Mouse (Mus musculus): ENCODE measurements around the gene Sft2d2.

Sft2d2 gene

DNA sequence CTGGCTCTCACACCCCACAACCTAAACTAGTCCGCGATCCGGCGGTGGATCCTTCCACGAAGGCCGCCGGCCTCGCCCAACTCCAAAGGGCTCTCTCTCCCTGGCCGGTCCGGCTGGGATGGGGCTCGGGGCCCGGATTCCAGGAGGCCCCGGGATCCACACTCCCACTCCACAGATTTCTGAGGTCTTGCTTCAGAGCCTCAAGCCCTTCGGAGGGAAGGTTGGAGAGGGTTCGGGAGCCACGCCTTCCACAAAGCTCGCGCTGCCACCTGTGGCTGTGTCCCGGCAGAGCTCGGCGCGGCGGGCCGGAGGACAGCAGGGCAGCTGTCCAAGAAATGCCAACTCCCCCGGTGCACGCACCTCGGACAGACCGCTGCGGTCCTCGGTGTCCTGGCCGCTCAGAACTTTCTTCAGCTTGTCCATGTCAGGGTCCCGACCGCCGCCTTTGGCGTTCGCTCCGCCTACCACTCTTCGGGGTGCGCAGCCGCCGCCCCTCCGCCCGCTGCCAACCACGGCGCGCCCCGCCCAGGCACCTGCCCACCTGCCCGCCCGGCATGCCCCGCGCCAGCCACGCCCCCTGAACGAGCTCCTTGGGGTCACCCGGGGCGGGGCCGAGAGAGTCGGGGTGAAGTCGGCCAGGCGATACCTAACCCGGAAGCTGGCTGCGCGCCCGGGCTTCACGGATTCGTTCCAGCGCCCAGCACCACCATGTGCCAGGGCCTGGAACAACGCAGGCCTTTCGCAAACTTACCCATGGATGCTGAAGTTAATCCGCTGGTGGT lies at the start of gene Sft2d2:
Sft2d2 (minus strand) TSS at position 559 of the 782 bp plus-strand sequence.
- peak; percentile 94 to 95 for DNase-seq

- DNase-seq = peak; percentile 91 to 95
Observed at GRCm38 (mm10) chr1:165236321-165237298, 42.4 kb upstream of the Sft2d2 start, which contains the start of gene Tiprl. TSS of gene Tiprl (minus strand) at chr1:165236996.

DNA sequence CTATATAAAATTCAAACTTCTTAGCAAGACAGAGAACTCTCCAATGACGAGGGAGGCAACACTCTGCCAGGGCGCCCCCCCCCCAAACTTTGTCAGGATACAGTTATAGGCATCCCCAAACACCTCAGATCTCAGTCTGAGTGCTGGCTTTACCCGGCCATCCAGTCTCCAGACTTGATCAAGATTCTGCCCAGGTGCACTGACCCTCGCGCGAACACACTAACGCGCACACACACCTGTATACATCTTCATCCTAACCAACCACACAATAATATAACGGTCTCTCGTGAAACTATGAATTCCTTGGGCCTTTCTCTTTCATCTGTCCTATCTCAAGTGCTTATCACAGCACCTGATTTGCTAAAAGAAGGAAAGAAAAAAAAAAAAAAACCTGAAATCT lies 41.6 kb upstream of the Sft2d2 start:
- DNase-seq = no peak

GRCm38 (mm10) chr1:165233806-165234205 lies 39.6 kb upstream of the Sft2d2 start:
- DNase-seq = no peak

DNA sequence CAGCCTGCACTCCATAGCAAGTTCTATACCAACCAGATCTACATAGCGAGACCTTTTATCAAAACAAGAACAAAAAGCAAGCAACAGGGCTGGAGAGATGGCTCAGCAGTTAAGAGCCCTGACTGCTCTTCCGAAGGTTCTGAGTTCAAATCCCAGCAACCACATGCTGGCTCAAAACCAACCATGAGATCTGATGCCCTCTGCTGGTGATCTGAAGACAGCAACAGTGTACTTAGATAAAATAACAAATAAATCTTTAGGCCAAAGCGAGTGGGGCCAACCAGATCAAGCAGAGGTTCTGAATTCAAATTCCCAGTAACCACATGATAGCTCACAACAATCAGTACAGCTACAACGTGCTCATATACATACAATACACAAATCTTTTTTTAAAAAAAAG lies 36.5 kb upstream of the Sft2d2 start:
- no peak for DNase-seq

- no peak for DNase-seq
Observed at GRCm38 (mm10) chr1:165229577-165229976, 35.3 kb upstream of the Sft2d2 start.

DNA sequence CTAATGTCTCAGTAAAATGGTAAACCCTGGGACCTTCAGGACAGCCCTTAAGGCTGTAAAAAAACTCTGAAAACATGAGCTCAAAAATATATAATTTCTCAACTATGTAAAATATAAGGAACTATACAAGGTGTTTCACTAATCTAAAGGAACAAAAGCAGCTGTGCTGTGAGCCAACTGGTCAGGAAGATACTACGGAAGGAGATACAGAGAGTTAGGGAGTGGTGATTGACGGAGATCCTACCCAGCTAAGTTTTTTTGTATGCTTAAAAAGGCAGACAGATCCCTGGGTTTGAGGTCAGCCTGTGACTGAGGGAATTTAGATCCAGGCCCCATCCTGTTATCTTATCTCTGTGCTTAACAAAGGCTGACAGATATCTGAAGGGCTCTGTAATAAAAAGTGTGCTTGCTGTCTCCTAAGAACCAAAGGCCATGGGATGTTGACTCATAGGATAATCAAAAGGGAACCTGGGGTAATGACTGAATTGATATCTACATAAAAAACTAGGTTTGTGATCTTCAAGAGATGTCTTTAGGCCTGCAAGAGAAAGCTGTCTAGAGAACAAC lies 22.9 kb upstream of the Sft2d2 start:
- no peak for DNase-seq

DNA sequence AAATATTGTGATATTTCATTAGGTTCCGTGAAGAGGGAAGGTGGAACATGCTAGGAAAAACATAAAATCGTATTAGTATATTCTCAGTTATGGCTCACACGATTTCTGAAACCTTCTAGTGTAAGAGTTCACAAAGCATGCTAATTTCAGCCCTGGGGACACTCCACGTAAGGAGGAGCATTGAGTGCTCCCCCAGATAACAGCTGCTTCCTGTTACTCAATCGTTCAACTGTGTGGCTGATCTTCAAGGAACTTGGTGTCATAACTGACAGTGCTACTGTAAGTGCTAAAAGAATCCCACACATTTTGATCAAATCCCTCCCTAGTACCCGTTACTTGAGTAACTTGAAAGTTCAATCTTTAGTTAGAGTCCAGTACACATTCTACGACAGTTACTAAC lies 21.6 kb upstream of the Sft2d2 start:
- DNase-seq = no peak

DNA sequence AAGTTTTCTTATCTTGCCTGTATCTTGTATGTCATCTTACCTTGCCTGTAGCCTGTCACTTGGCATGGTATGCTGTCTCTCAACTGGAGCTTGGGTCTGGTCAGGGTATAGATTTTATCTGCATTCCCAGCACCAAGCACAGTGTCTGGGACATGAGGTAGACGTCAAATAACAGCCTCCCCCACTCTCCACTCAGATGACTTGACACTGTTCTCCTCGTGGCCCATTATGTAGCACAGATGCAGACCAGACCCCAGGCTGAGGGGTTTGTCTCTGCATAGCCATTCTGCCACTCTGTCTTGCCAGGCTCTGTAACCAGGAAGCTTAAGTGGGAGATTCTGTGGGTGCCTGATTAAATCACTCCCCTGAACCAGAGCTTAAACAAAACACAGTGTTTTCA lies 11.4 kb upstream of the Sft2d2 start:
- DNase-seq = no peak

- DNase-seq = no peak
Observed at GRCm38 (mm10) chr1:165203488-165204035, 9.3 kb upstream of the Sft2d2 start.

GRCm38 (mm10) chr1:165201445-165202012 lies 7.3 kb upstream of the Sft2d2 start:
- DNase-seq = no peak

DNA sequence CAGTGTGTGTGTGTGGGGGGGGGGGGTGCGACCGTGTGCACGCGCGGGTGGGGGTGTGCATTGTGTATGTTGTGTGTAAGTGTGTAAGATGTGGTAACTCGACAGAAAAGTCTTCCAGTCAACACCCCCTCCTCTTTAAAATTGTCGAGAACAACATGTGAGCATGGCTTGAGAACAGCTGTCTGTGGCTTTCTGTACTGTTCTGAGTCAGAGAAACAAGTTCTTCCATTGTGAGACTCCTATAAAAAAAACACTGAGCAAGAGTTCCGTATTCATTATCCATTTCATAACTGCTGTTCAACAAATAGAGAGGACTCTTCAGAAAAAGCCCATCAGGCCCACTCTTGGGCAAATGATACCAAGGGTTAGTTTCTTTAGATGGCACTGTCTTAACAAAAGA lies 6.5 kb upstream of the Sft2d2 start:
- no peak for DNase-seq

- DNase-seq = no peak
Observed at GRCm38 (mm10) chr1:165199639-165200038, 5.4 kb upstream of the Sft2d2 start.

DNA sequence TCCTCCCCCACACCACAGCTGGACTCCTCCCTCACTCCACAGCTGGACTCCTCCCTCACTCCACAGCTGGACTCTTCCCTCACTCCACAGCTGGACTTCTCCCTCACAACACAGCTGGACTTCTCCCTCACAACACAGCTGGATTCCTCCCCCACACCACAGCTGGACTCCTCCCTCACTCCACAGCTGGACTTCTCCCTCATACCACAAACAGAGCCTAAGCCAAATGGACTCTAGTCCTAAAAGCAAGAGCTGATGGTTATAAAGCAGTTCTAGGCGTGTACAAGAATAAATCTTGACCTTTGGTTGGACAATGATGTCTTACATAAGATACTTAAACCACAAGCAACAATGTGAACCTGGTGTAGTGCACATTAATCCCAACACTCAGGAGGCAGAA lies 4.7 kb upstream of the Sft2d2 start:
- no peak for DNase-seq

GRCm38 (mm10) chr1:165197875-165198274 lies 3.6 kb upstream of the Sft2d2 start:
- no peak for DNase-seq

DNA sequence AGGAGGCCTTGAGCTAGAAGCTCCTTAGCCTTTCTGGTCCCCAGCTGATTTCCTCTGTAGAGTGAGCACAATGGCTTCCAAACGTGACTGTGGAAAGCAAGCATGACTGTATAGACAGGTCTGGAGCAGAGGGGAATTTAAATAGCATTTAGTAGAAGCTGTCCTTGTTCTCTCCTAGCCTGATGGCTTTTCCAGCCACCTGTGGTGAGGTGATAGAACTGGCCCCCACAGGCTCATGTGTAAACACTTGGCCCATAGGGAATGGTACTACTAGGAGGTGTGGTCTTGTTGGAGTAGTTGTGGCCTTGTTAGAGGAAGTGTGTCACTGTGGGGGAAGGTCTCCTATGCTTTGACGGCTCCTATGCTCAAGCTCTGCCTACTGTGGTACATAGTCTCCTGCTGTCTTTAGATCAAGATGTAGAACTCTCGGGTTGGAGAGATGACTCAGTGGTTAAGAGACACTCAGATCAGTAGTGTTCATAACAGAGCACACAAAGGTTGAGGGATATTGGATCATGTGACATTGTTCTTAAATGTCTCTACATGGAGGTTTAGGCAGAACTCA lies 1.2 kb upstream of the Sft2d2 start:
- DNase-seq = no peak

GRCm38 (mm10) chr1:165194662-165195013 lies 400 bp upstream of the Sft2d2 start:
- no peak for DNase-seq

GRCm38 (mm10) chr1:165193426-165193825 lies 812 bp downstream of the Sft2d2 start:
- DNase-seq = no peak

DNA sequence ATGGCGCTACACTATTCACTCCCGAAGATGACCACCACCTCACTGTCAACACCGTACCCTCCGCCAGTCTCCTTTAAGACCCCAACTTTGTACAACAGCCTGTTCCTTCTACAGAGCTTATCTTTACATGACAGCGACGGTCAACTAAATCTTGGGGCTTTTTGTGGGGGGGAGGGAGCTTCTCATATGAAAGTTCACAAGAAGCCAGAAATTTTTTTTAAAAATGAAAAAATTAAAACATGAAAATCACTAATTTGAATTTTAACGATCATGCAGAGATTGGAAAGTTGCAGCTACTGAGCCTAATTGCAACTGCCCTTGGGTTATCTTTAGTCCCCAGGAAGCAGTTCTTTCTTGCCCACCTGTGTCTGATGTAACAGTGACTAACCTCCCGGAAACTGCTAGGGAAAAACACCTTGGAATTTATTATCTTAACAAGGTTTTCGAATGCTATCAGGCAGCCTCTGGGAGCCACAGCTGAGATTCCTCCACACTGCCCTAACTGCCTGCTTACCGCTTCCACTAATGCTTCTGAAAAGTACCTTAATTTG lies 1.4 kb downstream of the Sft2d2 start:
- DNase-seq = no peak

DNA sequence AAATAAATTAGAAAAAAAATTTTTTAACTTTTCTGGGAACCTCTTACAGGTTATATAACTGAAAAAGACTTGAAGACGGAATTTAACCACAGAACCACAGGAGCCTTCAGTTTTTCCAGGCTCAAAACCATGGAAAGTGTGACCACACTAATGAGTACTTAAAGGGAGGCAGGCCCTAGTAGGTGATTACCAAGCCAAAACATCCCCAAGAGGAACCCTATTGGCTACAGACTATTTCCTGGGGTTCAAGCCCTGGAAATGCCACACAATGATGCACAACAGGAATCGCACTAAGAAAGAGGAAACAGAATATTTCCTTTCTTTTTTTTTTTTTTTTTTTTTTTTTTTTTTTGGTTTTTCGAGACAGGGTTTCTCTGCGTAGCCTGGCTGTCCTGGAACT lies 2.1 kb downstream of the Sft2d2 start:
- DNase-seq = no peak

DNA sequence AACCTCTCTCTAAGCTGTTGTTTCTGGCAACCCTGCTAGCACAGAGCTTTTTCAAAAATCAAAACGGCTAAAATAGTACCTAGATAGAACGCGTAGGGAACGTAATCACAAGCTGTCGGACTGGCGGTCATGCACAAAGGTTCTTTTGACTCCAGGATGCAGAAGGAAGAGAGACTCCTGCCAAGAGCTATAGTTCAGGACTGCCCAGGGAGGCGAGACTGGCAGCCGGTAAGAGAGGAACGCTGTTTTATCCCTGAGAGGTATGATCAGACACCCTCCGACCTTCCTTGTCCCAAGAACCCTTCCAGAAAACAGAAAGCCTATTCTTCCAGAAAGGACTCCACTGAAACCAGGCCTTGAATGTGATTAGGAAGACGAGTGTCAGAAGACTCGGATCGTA lies 2.6 kb downstream of the Sft2d2 start:
- DNase-seq = no peak
